Mouse (Mus musculus): ENCODE measurements around the gene Tagln. TPM values are rescaled to one million over a fixed set of nuclear protein-coding genes. Genes with fewer than 3 reads are reported as not detected.

Tagln gene
- polyA plus RNA-seq, 1 experiment from 2014 or later = 572 TPM

DNA sequence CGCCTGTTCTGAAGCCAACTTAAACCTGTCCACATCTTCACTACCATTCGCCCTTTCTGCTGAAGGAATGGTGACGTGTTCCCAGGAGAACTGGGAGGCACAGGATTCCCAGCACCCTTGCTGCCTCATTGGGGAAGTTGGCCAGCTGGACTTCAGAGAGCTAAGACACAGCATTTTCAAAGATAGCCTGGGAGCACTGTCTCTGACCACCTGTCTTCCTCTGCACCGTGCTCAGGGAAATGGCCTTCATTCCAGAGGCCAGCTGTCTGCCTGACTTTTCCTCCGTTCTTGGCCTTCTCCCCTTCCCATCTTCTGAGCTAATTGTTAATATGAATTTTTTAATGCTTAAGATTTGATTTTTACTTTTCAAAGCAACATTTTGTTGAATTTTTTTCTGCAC lies 6.6 kb downstream of the Tagln start:
- WGBS = 80% methylated on average over 5 of the region's 5 CpGs
- no peak for ATAC-seq (ENCODE audit: insufficient read depth, low FRiP score)
- Histone ChIP-seq H3K36me3 (ENCODE audit: control insufficient read depth, insufficient read depth, low read length) (peaks cover 16% of the 10 kb centered on the region; the same call in 1 of the 2 replicates), H3K4me2 (ENCODE audit: low read depth, low read length) (no peak overlapping the region), H3K9ac (ENCODE audit: low read length) (no peak overlapping the region), H3K27ac (ENCODE audit: low read length) (no peak overlapping the region), H3K4me1 (ENCODE audit: control insufficient read depth, insufficient read depth, low read length) (0 out of 2 replicates have a peak, but pooled peaks cover 5% of the 10 kb centered on the region), H3K27me3 (ENCODE audit: control insufficient read depth, insufficient read depth, low read length) (no peaks in the 10 kb centered on the region), H3K4me3 (replicated peaks; ENCODE audit: low read length) (no peak overlapping the region), H3K9me3 (replicated peaks; ENCODE audit: control insufficient read depth, low read length) (no peaks in the 10 kb centered on the region)

- H3K27ac ChIP-seq (ENCODE audit: low read length) = peak overlapping the region; percentile 86
- ATAC-seq (ENCODE audit: insufficient read depth, low FRiP score) = peak; percentile 77
- WGBS = 42% methylated on average over 1 of the region's 1 CpGs
- no peaks in the 10 kb centered on the region for H3K9me3 ChIP-seq (replicated peaks; ENCODE audit: control insufficient read depth, low read length)
- H3K4me2 ChIP-seq (ENCODE audit: low read depth, low read length) = no peak overlapping the region
- no peaks in the 10 kb centered on the region for H3K4me1 ChIP-seq (ENCODE audit: control insufficient read depth, insufficient read depth, low read length)
- peaks cover 13% of the 10 kb centered on the region; the same call in 1 of the 2 replicates for H3K36me3 ChIP-seq (ENCODE audit: control insufficient read depth, insufficient read depth, low read length)
- no peak overlapping the region for H3K4me3 ChIP-seq (replicated peaks; ENCODE audit: low read length)
- H3K9ac ChIP-seq (ENCODE audit: low read length) = 0 out of 2 replicates have a peak overlapping the region, but pooled peaks have one; percentile 4
- no peaks in the 10 kb centered on the region for H3K27me3 ChIP-seq (ENCODE audit: control insufficient read depth, insufficient read depth, low read length)
These were observed 16.0 kb downstream of the Tagln start for GRCm38 (mm10) chr9:45919895-45920294.

DNA sequence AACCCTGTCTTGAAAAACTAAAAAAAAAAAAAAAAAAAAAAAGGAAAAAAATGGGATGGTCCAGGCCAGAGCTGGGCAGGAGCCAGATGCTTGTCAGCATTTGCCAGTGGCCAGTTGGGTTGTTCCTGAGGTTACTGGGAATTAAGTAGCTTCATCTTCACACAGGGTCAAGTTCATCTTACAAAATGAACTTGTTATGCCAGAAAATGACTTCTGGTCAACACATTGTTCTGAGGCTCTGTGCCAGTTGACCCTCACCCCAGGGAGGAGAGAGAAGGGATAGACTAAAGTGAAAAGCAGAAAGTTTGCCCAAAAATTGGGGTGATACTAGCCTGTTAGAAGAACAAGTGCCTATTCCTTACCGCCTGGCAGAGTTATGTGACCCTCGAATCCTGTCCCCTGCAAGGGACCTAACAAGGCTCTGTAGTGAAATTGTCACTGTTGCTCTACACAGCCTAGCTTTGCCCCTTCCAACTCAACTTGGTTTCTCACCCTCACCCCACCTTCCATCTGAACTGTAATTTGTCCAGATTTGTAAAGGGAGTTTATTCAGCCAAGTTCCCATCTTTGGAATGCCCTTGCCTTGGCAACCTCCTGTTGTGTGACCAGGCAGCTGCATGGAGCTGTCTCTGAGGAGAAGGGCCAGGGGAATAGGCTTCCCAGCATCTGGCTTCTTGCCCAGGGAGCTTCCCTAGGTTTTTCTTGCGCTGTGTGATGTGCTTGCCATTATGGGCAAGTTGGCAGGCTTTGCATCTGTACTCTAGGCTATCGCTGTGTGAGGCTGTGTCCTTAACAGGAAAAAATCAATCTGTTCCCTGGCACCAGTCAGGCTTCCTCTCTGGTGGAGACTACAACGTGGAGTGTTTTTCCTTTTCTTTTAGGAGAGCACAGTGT lies 18.6 kb downstream of the Tagln start:
- Histone ChIP-seq H3K9me3 (replicated peaks; ENCODE audit: control insufficient read depth, low read length) (no peaks in the 10 kb centered on the region), H3K4me3 (replicated peaks; ENCODE audit: low read length) (no peak overlapping the region), H3K36me3 (ENCODE audit: control insufficient read depth, insufficient read depth, low read length) (peaks cover 23% of the 10 kb centered on the region; the same call in 1 of the 2 replicates), H3K4me1 (ENCODE audit: control insufficient read depth, insufficient read depth, low read length) (no peaks in the 10 kb centered on the region), H3K9ac (ENCODE audit: low read length) (no peak overlapping the region), H3K4me2 (ENCODE audit: low read depth, low read length) (no peak overlapping the region), H3K27ac (ENCODE audit: low read length) (peak overlapping the region; percentile 67), H3K27me3 (ENCODE audit: control insufficient read depth, insufficient read depth, low read length) (no peaks in the 10 kb centered on the region)
- peak; percentile 76 for ATAC-seq (ENCODE audit: insufficient read depth, low FRiP score)
- WGBS = 75% methylated on average over 5 of the region's 5 CpGs

DNA sequence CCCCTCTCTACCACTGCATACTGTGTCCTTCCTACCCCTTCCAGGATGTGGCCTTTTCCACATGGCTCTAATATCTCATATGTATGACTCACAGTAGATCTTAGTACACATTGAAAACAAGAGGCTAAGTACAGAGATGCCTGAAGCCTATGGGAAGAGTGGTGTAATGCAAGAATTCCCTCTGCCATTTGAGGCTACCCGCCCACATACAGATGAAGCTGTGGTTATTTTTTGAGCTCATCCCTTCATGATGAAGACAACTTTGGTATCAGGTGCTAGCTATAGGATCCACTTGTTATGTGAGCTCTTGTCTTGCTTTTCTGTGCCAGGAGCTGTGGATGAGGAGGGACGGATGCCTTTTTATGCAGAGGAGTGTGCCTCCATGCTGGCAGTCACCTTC lies 20.2 kb downstream of the Tagln start:
- no peak overlapping the region for H3K27ac ChIP-seq (ENCODE audit: low read length)
- peaks cover 23% of the 10 kb centered on the region; the same call in 1 of the 2 replicates for H3K36me3 ChIP-seq (ENCODE audit: control insufficient read depth, insufficient read depth, low read length)
- WGBS = 93% methylated on average over 2 of the region's 2 CpGs
- H3K9ac ChIP-seq (ENCODE audit: low read length) = no peak overlapping the region
- H3K4me1 ChIP-seq (ENCODE audit: control insufficient read depth, insufficient read depth, low read length) = no peaks in the 10 kb centered on the region
- H3K4me2 ChIP-seq (ENCODE audit: low read depth, low read length) = no peak overlapping the region
- ATAC-seq (ENCODE audit: insufficient read depth, low FRiP score) = no peak
- H3K9me3 ChIP-seq (replicated peaks; ENCODE audit: control insufficient read depth, low read length) = no peaks in the 10 kb centered on the region
- H3K4me3 ChIP-seq (replicated peaks; ENCODE audit: low read length) = no peak overlapping the region
- no peaks in the 10 kb centered on the region for H3K27me3 ChIP-seq (ENCODE audit: control insufficient read depth, insufficient read depth, low read length)

DNA sequence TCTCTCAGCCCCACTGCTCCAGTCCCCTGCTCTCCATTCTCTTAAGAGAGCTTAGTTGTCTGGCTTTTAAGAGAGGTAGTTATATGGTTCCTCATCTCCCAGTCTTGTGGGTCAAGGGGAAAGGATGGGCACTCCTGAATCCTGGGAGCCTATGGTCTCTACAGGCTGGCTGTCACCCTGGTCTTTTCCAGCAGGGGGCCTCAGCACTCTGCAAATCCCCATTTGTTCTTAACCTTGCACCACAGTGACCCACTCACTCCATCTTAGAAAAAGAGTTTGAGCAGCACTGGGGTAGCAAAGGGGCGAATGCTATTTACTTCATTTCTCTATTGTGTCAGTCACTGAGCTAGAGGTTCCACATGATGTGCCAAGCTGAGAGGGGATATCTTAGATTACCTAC lies 24.2 kb downstream of the Tagln start:
- Histone ChIP-seq H3K4me2 (ENCODE audit: low read depth, low read length) (no peak overlapping the region), H3K36me3 (ENCODE audit: control insufficient read depth, insufficient read depth, low read length) (peaks cover 21% of the 10 kb centered on the region; the same call in 1 of the 2 replicates), H3K27me3 (ENCODE audit: control insufficient read depth, insufficient read depth, low read length) (no peaks in the 10 kb centered on the region), H3K4me1 (ENCODE audit: control insufficient read depth, insufficient read depth, low read length) (peaks cover 9% of the 10 kb centered on the region), H3K27ac (ENCODE audit: low read length) (no peak overlapping the region), H3K4me3 (replicated peaks; ENCODE audit: low read length) (no peak overlapping the region), H3K9me3 (replicated peaks; ENCODE audit: control insufficient read depth, low read length) (no peaks in the 10 kb centered on the region), H3K9ac (ENCODE audit: low read length) (no peak overlapping the region)
- 54% methylated on average over 1 of the region's 1 CpGs for WGBS
- ATAC-seq (ENCODE audit: insufficient read depth, low FRiP score) = no peak

- H3K27me3 ChIP-seq (ENCODE audit: control insufficient read depth, insufficient read depth, low read length) = no peaks in the 10 kb centered on the region
- peaks cover 9% of the 10 kb centered on the region for H3K4me1 ChIP-seq (ENCODE audit: control insufficient read depth, insufficient read depth, low read length)
- peaks cover 19% of the 10 kb centered on the region; the same call in 1 of the 2 replicates for H3K36me3 ChIP-seq (ENCODE audit: control insufficient read depth, insufficient read depth, low read length)
- H3K4me3 ChIP-seq (replicated peaks; ENCODE audit: low read length) = no peak overlapping the region
- no peak for ATAC-seq (ENCODE audit: insufficient read depth, low FRiP score)
- no peak overlapping the region for H3K27ac ChIP-seq (ENCODE audit: low read length)
- WGBS = 88% methylated on average over 3 of the region's 3 CpGs
- H3K9ac ChIP-seq (ENCODE audit: low read length) = no peak overlapping the region
- no peaks in the 10 kb centered on the region for H3K9me3 ChIP-seq (replicated peaks; ENCODE audit: control insufficient read depth, low read length)
- no peak overlapping the region for H3K4me2 ChIP-seq (ENCODE audit: low read depth, low read length)
These were observed 24.9 kb downstream of the Tagln start for GRCm38 (mm10) chr9:45910995-45911394.

DNA sequence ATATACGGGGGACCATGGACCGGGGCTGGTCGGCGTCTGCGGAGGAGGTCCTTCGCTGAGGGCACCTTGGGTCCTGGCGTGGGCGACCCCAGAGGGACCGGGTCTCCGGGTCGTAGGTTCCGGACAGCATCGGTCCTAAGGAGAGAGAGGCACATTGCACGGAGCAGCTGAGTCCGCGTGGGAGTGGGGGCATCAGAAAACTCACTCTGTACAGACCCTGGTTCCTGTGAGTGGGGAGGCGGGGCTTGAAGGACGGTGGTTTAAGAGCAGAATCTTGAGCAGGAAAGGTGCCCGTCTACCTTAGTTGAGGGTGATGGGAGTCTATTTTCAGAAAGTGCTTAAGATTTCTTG lies 28.8 kb downstream of the Tagln start:
- peaks cover 3% of the 10 kb centered on the region; the same call in 1 of the 2 replicates for H3K36me3 ChIP-seq (ENCODE audit: control insufficient read depth, insufficient read depth, low read length)
- peak; percentile 25; the same call in 1 of the 2 replicates for ATAC-seq (ENCODE audit: insufficient read depth, low FRiP score)
- H3K9ac ChIP-seq (ENCODE audit: low read length) = peak overlapping the region; percentile 97
- no peaks in the 10 kb centered on the region for H3K9me3 ChIP-seq (replicated peaks; ENCODE audit: control insufficient read depth, low read length)
- H3K4me2 ChIP-seq (ENCODE audit: low read depth, low read length) = peak overlapping the region; percentile 77
- no peaks in the 10 kb centered on the region for H3K27me3 ChIP-seq (ENCODE audit: control insufficient read depth, insufficient read depth, low read length)
- WGBS = under 1% methylated on average over 19 of the region's 19 CpGs
- H3K4me1 ChIP-seq (ENCODE audit: control insufficient read depth, insufficient read depth, low read length) = peaks cover 20% of the 10 kb centered on the region
- H3K27ac ChIP-seq (ENCODE audit: low read length) = peak overlapping the region; percentile 99
- peak overlapping the region; percentile 73 for H3K4me3 ChIP-seq (replicated peaks; ENCODE audit: low read length)

GRCm38 (mm10) chr9:45906355-45907077 lies 29.3 kb downstream of the Tagln start, which contains the start of the genes Pcsk7 and Rnf214:
Gene Pcsk7 (plus strand): TSS chr9:45906497.
Gene Rnf214 (minus strand): TSS chr9:45906911.
- peak within 1 kb of the TSS; percentile 99 for H3K27ac ChIP-seq (ENCODE audit: low read length)

More at GRCm38 (mm10) chr9:45906355-45907077, 29.3 kb downstream of the Tagln start, which contains the start of the genes Pcsk7 and Rnf214:
- H3K4me3 ChIP-seq (replicated peaks; ENCODE audit: low read length) = peak within 1 kb of the TSS; percentile 73
- H3K9me3 ChIP-seq (replicated peaks; ENCODE audit: control insufficient read depth, low read length) = no peaks in the 10 kb centered on the region
- ATAC-seq (ENCODE audit: insufficient read depth, low FRiP score) = peak; percentile 92
- H3K9ac ChIP-seq (ENCODE audit: low read length) = peak within 1 kb of the TSS; percentile 97
- H3K4me1 ChIP-seq (ENCODE audit: control insufficient read depth, insufficient read depth, low read length) = peaks cover 20% of the 10 kb centered on the region
- peaks cover 3% of the 10 kb centered on the region; the same call in 1 of the 2 replicates for H3K36me3 ChIP-seq (ENCODE audit: control insufficient read depth, insufficient read depth, low read length)
- H3K27me3 ChIP-seq (ENCODE audit: control insufficient read depth, insufficient read depth, low read length) = no peaks in the 10 kb centered on the region
- WGBS = under 1% methylated on average over 80 of the region's 80 CpGs
- H3K4me2 ChIP-seq (ENCODE audit: low read depth, low read length) = peak within 1 kb of the TSS; percentile 88
